Mouse (Mus musculus) c-Kit-negative CD71-positive TER-119-positive erythroid progenitor cells, embryonic 14.5 days (primary cell): Measurements from ENCODE around the gene Bcl2l14.

ENCODE experiments used
- DNase-seq: peaks from one replicate; pipeline ENCODE4 v3.0.0-alpha.2; 2013; ENCODE audit warnings: low read depth, low spot score

Gene Bcl2l14

DNA sequence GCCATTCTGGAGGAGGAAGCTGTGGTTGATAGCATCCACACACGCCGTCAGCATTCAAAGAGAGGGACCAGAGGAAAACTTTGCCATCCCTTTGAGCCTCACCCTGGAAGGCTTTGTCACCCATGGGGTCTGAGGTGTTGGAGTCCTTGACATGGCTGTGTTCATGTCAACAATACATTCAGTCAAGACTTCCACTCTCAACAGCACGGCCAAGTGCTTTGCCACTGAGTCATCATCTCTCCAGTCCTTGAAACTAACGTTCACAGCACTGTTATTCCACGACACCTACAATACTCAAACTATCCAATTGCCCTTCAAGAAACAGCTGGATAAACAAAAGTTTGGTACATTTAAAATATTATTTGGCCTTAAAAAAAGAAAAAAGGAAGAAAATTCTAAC lies 46.1 kb downstream of the Bcl2l14 start:
- no peak for DNase-seq

DNA sequence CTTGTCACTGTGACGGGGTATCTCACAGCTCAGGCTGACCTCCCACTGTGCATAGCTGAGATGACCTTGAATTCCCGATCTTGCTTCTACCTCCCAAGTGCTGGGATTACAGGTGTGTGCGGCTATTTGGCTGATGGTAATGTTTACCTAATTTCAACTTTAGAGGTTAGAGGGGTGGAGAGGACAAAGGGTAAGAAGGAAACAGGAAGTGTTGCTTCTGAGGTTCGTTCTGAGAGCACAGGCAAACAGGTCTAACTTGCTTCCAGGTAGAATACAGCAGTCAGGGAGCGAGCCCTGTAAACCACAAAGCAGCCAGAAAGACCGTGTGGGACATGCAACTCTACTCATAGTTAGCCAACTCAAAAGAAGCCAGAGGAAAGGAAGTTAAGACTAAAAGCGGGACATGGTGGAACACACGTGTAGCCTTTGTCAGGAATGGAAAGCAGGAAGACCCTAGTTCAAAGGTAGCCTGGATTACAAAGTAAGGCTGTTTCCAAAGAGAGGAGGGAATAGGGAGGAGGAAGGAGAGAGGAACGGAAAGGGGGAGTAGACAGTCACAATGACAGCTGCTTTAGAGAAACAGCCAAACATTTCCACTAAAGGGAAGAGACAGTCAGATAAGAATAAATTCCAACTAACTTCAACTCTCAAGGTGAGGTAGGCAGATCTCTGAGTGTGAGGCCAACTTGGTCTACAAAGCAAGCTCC lies 47.2 kb downstream of the Bcl2l14 start:
- no peak for DNase-seq

DNA sequence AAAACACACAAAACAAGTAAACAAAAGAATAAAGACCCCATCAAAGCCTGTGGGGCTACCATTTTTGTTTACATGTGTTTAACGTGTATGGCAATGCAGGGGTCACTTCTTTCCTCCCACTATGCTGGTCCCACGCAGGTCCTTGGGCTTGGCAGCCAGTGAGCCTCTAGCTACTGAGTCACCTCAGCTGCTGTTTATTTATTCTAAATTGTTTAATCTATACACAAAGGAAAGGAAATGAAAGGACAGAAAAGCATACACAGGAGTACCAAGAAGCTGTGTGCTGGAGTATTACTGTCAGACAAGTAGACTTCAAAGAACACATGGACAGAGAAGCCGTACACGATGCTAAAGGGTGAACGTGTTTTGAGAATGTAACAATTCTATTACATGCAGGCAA lies 47.8 kb downstream of the Bcl2l14 start:
- no peak for DNase-seq

DNA sequence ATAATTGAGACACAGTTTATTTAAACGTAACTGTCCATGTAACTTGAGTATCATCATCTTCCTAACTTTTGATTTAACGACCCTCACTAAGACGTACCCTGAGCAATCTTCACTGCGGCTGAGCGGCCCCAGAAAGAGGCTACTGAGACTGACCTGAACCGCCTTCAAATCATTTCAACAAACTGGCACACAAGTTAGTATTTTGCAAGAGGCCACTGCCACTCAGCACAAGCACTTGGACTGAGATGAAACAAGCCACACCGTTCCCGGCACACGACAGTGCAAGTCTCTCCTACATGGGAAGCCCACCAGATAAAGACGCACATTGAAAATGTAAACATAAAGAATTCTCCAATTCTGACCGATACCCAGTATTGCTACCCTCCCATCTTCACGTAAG lies 52.3 kb downstream of the Bcl2l14 start:
- no peak for DNase-seq

DNA sequence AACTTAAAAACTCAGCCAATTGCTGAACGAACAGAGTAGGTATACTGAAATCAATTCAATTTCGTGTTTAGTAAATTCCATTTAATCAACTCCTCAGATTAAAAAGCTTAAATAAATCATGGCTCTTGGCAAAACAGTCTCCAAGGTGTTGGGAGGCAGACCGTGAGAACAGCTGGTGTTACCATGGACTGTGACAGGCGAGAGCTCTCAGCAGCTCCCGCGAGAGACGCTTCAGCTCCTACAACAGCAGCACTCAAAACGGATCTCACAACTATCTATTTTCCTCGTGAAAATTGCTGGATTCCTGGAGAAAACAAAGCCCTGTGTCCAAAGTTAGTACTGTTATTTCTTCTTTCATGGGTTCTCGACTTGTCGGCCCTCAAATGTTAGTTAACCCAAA lies 53.8 kb downstream of the Bcl2l14 start:
- no peak for DNase-seq

DNA sequence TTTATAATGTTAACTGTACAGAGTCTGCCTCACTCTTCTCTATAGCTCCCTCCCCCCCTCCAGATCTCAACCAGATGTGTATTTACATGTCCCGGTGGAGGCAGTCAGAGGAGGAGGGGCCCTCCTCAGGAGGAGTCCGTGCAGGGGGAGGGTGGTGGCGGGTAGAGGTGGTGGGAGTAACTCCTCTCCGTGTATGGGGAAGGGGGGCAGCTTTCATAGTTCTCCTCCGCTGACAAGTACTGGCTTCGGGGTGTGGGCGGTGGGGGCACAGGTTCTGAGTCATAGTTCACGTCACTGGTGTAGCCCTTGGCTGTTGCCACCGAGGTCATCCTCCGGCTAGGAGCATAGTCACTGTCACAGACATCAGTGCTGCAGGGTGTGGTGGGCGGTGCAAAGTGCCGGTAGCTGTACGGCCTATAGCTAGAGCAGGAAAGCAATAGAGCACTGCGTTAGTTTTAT lies 54.6 kb downstream of the Bcl2l14 start:
- DNase-seq = no peak

DNA sequence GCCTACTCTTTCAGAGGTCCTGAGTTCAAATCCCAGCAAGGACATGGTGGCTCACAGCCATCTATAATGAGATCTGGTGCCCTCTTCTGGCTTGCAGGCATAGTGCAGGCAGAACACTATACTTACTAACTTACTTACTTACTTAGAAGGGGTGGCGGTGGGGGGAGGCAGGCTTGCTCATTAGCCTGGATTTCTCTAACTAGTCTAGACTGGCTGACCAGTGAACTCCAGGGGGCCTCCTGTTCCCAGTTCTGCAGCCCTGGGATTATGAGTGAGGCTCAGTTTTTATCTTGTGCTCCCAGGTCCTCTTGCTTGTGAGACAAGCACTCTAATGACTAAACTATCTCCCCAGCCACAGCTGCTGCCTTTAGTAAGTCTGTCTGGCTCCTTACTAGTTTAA lies 58.0 kb downstream of the Bcl2l14 start:
- no peak for DNase-seq

DNA sequence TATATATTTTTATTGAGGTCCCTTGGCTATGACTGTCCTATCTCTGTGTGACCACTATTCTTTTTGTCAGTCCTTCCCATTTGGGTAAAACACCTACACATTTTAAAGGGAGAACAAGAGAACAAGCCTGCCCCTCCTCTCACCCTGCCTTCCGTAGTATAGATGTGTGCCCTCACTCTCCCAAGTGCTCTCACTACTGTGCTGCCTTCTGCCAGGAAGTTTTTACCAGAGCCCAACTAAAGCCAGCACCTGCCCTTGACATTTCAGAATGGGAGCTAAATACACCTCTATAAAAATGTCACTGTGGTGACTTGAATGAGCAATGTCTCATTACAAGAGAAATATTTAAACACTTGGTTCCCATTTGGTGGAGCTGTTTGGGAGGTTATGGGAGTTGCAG lies 62.3 kb downstream of the Bcl2l14 start:
- no peak for DNase-seq

DNA sequence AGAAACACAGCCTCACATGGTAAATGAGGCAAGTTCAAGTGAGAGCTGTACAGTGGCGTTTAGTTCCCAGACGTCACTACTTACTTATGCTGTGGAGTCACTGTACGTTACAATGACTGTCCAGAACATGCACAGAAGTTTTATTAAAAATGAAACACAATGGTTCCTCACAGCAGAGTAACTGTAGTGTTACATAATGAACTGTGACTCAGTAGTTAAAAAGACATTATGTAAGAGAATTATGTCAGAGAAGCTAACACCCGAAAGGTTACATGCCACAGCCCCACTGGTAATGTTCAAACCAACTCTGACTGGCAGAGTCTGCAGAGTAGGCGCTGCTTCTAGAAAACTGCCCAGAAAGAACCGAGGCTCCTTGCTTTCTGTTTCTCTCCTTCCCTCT lies 65.1 kb downstream of the Bcl2l14 start:
- DNase-seq = no peak

DNA sequence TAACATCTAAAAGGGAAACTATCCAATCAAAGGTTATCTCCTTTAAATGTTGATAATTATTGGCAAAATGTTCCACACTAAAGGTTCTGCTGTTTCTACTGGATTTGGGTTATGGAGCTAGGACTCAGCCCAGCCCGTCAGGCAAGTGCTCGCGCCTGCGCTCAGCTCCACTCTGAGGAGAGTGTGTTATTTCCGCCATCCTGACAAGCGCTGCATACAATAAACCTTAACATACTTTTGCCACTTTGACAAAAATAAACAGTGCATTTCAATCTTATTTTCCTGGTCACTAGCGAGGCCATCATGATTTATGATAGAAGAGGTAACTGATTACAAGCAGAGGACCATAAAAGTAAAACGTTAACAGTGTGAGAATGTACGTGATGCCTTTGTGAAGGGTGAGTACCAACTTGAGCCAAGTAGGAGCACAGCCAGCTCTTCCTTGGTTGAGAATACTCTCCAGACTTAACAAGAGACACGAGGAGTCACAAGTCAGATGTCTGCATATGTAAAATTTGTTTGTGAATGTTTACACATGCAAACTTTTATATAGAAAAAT lies 70.6 kb downstream of the Bcl2l14 start:
- no peak for DNase-seq

DNA sequence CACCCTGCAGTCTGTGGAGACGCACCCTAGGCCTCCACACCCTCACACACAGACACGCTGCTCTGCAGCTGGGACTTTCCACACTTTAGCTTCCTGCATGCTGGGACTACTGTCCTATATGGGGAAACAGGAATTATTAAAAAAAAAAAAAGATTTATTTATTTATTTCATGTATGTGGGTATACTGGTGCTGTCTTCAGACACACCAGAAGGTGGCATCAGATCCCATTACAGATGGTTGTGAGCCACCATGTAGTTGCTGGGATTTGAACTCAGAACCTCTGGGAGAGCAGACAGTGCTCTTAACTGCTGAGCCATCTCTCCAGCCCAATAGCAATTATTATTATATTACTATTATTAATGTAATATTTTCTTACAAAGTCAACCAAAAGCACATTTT lies 73.2 kb downstream of the Bcl2l14 start:
- no peak for DNase-seq

DNA sequence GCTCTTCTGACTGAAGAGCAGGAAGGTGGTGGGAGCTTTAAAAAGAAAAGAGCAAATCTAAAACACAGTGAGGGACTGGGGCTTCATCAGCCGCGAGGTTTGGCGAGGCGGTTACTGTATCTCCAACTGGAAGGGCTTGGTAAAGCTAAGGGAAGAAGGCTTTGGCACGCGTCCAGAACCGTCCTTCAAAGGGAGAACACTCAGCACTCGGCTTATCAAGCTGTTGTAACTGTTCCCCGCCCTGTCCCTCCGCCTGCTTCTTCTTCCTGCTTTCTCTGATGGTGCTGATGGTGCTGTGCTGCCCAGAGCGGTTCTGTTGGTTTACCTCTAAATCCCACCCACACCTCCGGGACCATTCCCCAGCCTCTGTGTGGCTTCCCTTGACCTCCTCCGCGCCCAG lies 74.7 kb downstream of the Bcl2l14 start:
- no peak for DNase-seq

DNA sequence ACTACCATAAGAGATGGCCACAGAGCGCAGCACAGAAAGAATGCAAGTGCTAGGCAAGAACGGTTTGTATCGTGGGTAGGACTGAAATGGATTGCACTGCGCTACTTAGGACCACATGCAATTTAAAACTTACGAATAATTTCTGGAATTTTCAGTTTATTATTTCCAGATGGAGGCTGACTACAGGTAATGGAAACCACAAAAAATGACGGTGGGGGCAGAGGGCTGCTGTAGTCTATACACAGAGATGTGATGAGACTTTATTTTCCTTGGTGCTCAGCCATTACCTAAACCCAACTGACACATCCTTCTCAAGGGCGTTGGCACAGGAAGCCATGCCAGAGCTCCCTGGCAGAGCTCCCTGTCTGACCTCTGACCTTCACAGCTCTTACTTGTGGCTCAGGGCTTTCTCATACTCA lies 77.0 kb downstream of the Bcl2l14 start:
- DNase-seq = no peak

DNA sequence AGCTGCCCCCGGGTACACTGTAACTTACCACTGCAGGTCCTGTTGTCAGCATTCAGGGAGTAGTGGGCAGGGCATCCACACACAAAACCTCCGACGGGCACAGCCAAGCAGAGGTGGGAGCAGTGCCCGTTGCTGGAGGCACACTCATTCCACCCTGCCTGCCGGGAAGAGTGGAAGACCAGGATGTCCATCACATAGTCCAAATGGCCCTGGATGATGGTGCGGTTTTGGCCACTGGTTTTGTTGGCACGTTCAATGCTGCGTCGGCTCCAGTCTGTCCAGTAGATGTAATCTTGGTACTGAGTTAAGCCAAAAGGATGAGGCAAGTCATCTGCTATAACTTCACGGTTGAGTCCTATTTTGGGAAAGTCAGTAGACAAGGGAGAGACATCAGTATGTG lies 83.4 kb downstream of the Bcl2l14 start:
- no peak for DNase-seq

DNA sequence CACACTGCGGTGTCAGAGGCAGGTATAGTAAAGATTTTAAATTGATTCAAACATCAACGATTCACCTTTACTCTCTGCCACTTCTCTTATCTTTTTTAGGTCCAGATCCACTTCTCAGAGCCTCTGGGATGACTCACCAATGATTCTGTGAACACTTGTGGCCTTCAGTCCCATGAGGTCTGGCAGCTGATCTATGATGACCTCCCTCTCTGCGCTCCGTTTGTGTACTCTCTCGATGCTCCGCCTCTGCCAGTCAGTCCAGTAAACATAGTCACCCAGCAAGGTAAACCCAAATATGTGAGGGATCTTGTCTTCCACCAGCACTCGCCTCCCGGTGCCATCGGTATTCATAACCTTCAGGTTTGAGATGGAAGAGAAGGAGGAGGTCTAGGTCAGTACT lies 90.2 kb downstream of the Bcl2l14 start:
- no peak for DNase-seq
